Comparison of ENCODE assay signal across 16 mouse cellular contexts in the genomic region with DNA sequence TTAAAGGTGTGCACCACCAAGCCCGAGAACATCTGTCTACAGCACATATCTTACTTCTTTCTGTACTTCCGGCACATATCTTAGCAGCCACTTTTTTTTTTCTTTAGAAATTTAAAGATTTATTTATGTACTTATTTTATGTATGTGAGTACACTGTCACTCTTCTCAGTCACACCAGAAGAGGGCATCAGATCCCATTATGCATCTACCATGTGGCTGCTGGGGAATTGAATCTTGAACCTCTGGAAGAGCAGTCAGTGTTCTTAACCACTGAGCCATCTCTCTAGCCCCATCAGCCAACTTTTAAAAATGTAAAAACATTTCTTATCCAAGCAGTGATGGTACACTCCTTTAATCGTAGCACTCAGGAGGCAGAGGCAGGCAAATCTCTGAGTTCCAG. TPM values are rescaled to one million over a fixed set of nuclear protein-coding genes. Genes with fewer than 3 reads are reported as not detected.
DNase-seq lines count a peak whose midpoint lies in the region; ATAC-seq and TF ChIP-seq lines count a peak whose summit lies in the region.
"Had no signal": no experiment of that assay in that cellular context is flagged by ENCODE, and none has a peak within 500 bp of the region (broad histone marks: within the 10 kb centered on the region; RNA-seq: fewer than 3 reads in every experiment).

No protein-coding gene starts in this region.

- H3K9me3 ChIP-seq in embryonic facial prominence, embryonic 15.5 days (replicated peaks) = no peaks in the 10 kb centered on the region
- no peaks in the 10 kb centered on the region for H3K9me3 ChIP-seq in embryonic facial prominence, embryonic 10.5 days
- no peaks in the 10 kb centered on the region for H3K9me3 ChIP-seq in heart, embryonic 15.5 days (replicated peaks)
- no peaks in the 10 kb centered on the region for H3K9me3 ChIP-seq in midbrain, embryonic 11.5 days (ENCODE audit: control insufficient read depth, low read length)
- no peaks in the 10 kb centered on the region for H3K9me3 ChIP-seq in midbrain, embryonic 10.5 days (replicated peaks)
- H3K9me3 ChIP-seq in stomach, postnatal 0 days (ENCODE audit: control insufficient read depth, low read length) = no peaks in the 10 kb centered on the region
- H3K9me3 ChIP-seq: embryonic facial prominence, embryonic 12.5 days; forebrain, embryonic 15.5 days; hindbrain, embryonic 15.5 days; intestine, embryonic 15.5 days had no signal

- H3K27ac ChIP-seq in embryonic facial prominence, embryonic 15.5 days (replicated peaks) = 0 out of 2 replicates have a peak overlapping the region, but pooled peaks have one; percentile 60
- no peak overlapping the region for H3K27ac ChIP-seq in embryonic facial prominence, embryonic 10.5 days (replicated peaks)
- H3K27ac ChIP-seq in heart, embryonic 15.5 days = peak overlapping the region; percentile 61
- no peak overlapping the region for H3K27ac ChIP-seq in midbrain, embryonic 11.5 days (ENCODE audit: low read depth, low read length)
- no peak overlapping the region for H3K27ac ChIP-seq in midbrain, embryonic 10.5 days (replicated peaks)
- H3K27ac ChIP-seq in stomach, postnatal 0 days (replicated peaks) = peak overlapping the region; percentile 45; the same call in 1 of the 2 replicates
- H3K27ac ChIP-seq: forebrain, embryonic 15.5 days; hindbrain, embryonic 15.5 days; intestine, embryonic 15.5 days had no signal

- H3K4me2 ChIP-seq in embryonic facial prominence, embryonic 15.5 days (replicated peaks) = no peak overlapping the region
- H3K4me2 ChIP-seq in heart, embryonic 15.5 days = no peak overlapping the region
- H3K4me2 ChIP-seq in midbrain, embryonic 11.5 days = no peak overlapping the region
- no peak overlapping the region for H3K4me2 ChIP-seq in stomach, postnatal 0 days (replicated peaks; ENCODE audit: low read depth)
- H3K4me2 ChIP-seq: embryonic facial prominence, embryonic 12.5 days; forebrain, embryonic 15.5 days; hindbrain, embryonic 15.5 days; intestine, embryonic 15.5 days had no signal

- H3K4me3 ChIP-seq in embryonic facial prominence, embryonic 15.5 days (replicated peaks) = no peak overlapping the region
- H3K4me3 ChIP-seq in embryonic facial prominence, embryonic 10.5 days = no peak overlapping the region
- no peak overlapping the region for H3K4me3 ChIP-seq in heart, embryonic 15.5 days
- H3K4me3 ChIP-seq in midbrain, embryonic 11.5 days (ENCODE audit: low read depth, low read length) = no peak overlapping the region
- no peak overlapping the region for H3K4me3 ChIP-seq in midbrain, embryonic 10.5 days
- no peak overlapping the region for H3K4me3 ChIP-seq in stomach, postnatal 0 days (ENCODE audit: low read depth, low read length)
- H3K4me3 ChIP-seq: embryonic facial prominence, embryonic 12.5 days; forebrain, embryonic 15.5 days; hindbrain, embryonic 15.5 days; intestine, embryonic 15.5 days had no signal

- TF ChIP-seq CTCF in stomach, postnatal 0 days (IDR thresholded peaks at IDR 0.05; ENCODE audit: low read depth) = peak; percentile 22; the same call in 1 of the 2 replicates

- 90% methylated on average over 3 of the region's 3 CpGs for WGBS in embryonic facial prominence, embryonic 15.5 days
- 93% methylated on average over 3 of the region's 3 CpGs for WGBS in embryonic facial prominence, embryonic 10.5 days
- 86% methylated on average over 3 of the region's 3 CpGs for WGBS in heart, embryonic 15.5 days
- WGBS in midbrain, embryonic 11.5 days = 93% methylated on average over 3 of the region's 3 CpGs
- 93% methylated on average over 3 of the region's 3 CpGs for WGBS in midbrain, embryonic 10.5 days
- WGBS in stomach, postnatal 0 days = 85% methylated on average over 3 of the region's 3 CpGs

- no peak for DNase-seq in embryonic facial prominence, embryonic 10.5 days (ENCODE audit: low spot score)
- DNase-seq in heart, adult 8-10 months (ENCODE audit: low spot score) = no peak
- peak; percentile 35 for DNase-seq in midbrain, embryonic 11.5 days (ENCODE audit: low spot score, missing footprints)
- DNase-seq in midbrain, embryonic 10.5 days (ENCODE audit: low spot score) = no peak
- DNase-seq in stomach, postnatal 0 days (ENCODE audit: low spot score) = no peak
- no peak for DNase-seq in spleen, postnatal 36 days (ENCODE audit: low spot score in 2 of 2)
- DNase-seq: adrenal gland, postnatal 14 days; cerebellum, adult 18-20 months; right cerebral cortex, postnatal 25 days had no signal

- no peaks in the 10 kb centered on the region for H3K27me3 ChIP-seq in embryonic facial prominence, embryonic 15.5 days
- H3K27me3 ChIP-seq in embryonic facial prominence, embryonic 10.5 days (replicated peaks; ENCODE audit: low read depth, poor library complexity, severe bottlenecking) = no peaks in the 10 kb centered on the region
- H3K27me3 ChIP-seq in heart, embryonic 15.5 days = no peaks in the 10 kb centered on the region
- H3K27me3 ChIP-seq in midbrain, embryonic 11.5 days (ENCODE audit: control insufficient read depth, insufficient read depth, low read length) = no peaks in the 10 kb centered on the region
- no peaks in the 10 kb centered on the region for H3K27me3 ChIP-seq in midbrain, embryonic 10.5 days (ENCODE audit: low read depth, poor library complexity, severe bottlenecking)
- H3K27me3 ChIP-seq in stomach, postnatal 0 days (ENCODE audit: control insufficient read depth, insufficient read depth, low read length) = no peaks in the 10 kb centered on the region
- H3K27me3 ChIP-seq: embryonic facial prominence, embryonic 12.5 days; forebrain, embryonic 15.5 days; hindbrain, embryonic 15.5 days; intestine, embryonic 15.5 days; Patski had no signal

- TF ChIP-seq EP300 in stomach, postnatal 0 days (optimal IDR thresholded peaks at IDR 0.05) = no peak

- ATAC-seq in embryonic facial prominence, embryonic 15.5 days (ENCODE audit: insufficient number of reproducible peaks, low FRiP score, low TSS enrichment, low read depth) = no peak
- ATAC-seq in heart, embryonic 15.5 days (replicated peaks; ENCODE audit: insufficient number of reproducible peaks, insufficient read depth, low FRiP score, low read depth) = no peak
- ATAC-seq in midbrain, embryonic 11.5 days (ENCODE audit: low FRiP score) = no peak
- no peak for ATAC-seq in stomach, postnatal 0 days (ENCODE audit: low FRiP score, low TSS enrichment)
- ATAC-seq: forebrain, embryonic 15.5 days; intestine, embryonic 15.5 days; Patski had no signal

- H3K36me3 ChIP-seq in embryonic facial prominence, embryonic 15.5 days = no peaks in the 10 kb centered on the region
- H3K36me3 ChIP-seq in embryonic facial prominence, embryonic 10.5 days (replicated peaks) = no peaks in the 10 kb centered on the region
- H3K36me3 ChIP-seq in heart, embryonic 15.5 days = no peaks in the 10 kb centered on the region
- H3K36me3 ChIP-seq in midbrain, embryonic 11.5 days (ENCODE audit: control insufficient read depth, insufficient read depth, low read length) = no peaks in the 10 kb centered on the region
- no peaks in the 10 kb centered on the region for H3K36me3 ChIP-seq in midbrain, embryonic 10.5 days
- no peaks in the 10 kb centered on the region for H3K36me3 ChIP-seq in stomach, postnatal 0 days (ENCODE audit: control insufficient read depth, insufficient read depth, low read length)
- H3K36me3 ChIP-seq: embryonic facial prominence, embryonic 12.5 days; forebrain, embryonic 15.5 days; hindbrain, embryonic 15.5 days; intestine, embryonic 15.5 days had no signal

- peaks cover 23% of the 10 kb centered on the region for H3K4me1 ChIP-seq in embryonic facial prominence, embryonic 15.5 days
- H3K4me1 ChIP-seq in embryonic facial prominence, embryonic 10.5 days = peaks cover 16% of the 10 kb centered on the region
- peaks cover 21% of the 10 kb centered on the region for H3K4me1 ChIP-seq in heart, embryonic 15.5 days (replicated peaks)
- peaks cover 3% of the 10 kb centered on the region; the same call in 1 of the 2 replicates for H3K4me1 ChIP-seq in midbrain, embryonic 11.5 days (ENCODE audit: control insufficient read depth, insufficient read depth, low read length)
- H3K4me1 ChIP-seq in midbrain, embryonic 10.5 days = peaks cover 9% of the 10 kb centered on the region
- H3K4me1 ChIP-seq in stomach, postnatal 0 days (replicated peaks; ENCODE audit: control insufficient read depth, insufficient read depth) = no peaks in the 10 kb centered on the region; the same call in 1 of the 2 replicates

- no peak overlapping the region for H3K9ac ChIP-seq in embryonic facial prominence, embryonic 15.5 days
- no peak overlapping the region for H3K9ac ChIP-seq in heart, embryonic 15.5 days
- H3K9ac ChIP-seq in midbrain, embryonic 11.5 days (ENCODE audit: low read length) = no peak overlapping the region
- H3K9ac ChIP-seq in stomach, postnatal 0 days (ENCODE audit: low read length) = no peak overlapping the region
- H3K9ac ChIP-seq: embryonic facial prominence, embryonic 12.5 days; forebrain, embryonic 15.5 days; hindbrain, embryonic 15.5 days; intestine, embryonic 15.5 days had no signal

RNA-seq across cellular contexts. Expression of a gene that starts 53.7 kb away (rescaled TPM):
- polyA plus RNA-seq in embryonic facial prominence, embryonic 15.5 days (2015; fragmentation: Nextera tagmentation; extraction: Ambion mirVana) = 64.2 and 73.2 TPM in 2 replicates
- 89.6 and 89.7 TPM in 2 replicates for polyA plus RNA-seq in embryonic facial prominence, embryonic 10.5 days (2016; fragmentation: Nextera tagmentation; extraction: Ambion mirVana)
- 41.4 and 44.6 TPM in 2 replicates for polyA plus RNA-seq in heart, embryonic 15.5 days (2015; fragmentation: Nextera tagmentation; extraction: Ambion mirVana)
- total RNA-seq in heart, adult 8-10 months (2022) = 10 to 100 TPM; 20.6 to 29.7 (median 25.5) TPM
- 82.8 and 85.7 TPM in 2 replicates for polyA plus RNA-seq in midbrain, embryonic 11.5 days (2014; fragmentation: Nextera tagmentation; extraction: Ambion mirVana)
- 71.6 and 86.7 TPM in 2 replicates for polyA plus RNA-seq in midbrain, embryonic 10.5 days (2016; fragmentation: Nextera tagmentation; extraction: Ambion mirVana)
- 35.7 and 38.0 TPM in 2 replicates for polyA plus RNA-seq in stomach, postnatal 0 days (2015; fragmentation: Nextera tagmentation; extraction: Ambion mirVana)

Comparison
In these comparisons a context has a peak if more than half of its experiments do, and no peak if none do; other contexts are left out.
1. H3K27ac ChIP-seq: peak in embryonic facial prominence, embryonic 15.5 days (single experiment), heart, embryonic 15.5 days (single experiment) and stomach, postnatal 0 days (single experiment); none in embryonic facial prominence, embryonic 10.5 days (single experiment), midbrain, embryonic 11.5 days (single experiment) and midbrain, embryonic 10.5 days (single experiment).